Mouse (Mus musculus) T-helper 2 cell (primary cell): ENCODE measurements around the gene Cfap69.
"Not testable (repeated sequence)": the region's sequence is repeated elsewhere in the genome, so short reads cannot be mapped to it uniquely, and the experiment has no call there.

Experiments used
- in situ Hi-C: fragments of 300-600 bp; cut with MboI, MseI; formaldehyde crosslinking; loops from one replicate; pipeline ENCODE4 v1.15.1; 2025; ENCODE audit warnings: high pct_unique_total_duplicates

Gene Cfap69

DNA sequence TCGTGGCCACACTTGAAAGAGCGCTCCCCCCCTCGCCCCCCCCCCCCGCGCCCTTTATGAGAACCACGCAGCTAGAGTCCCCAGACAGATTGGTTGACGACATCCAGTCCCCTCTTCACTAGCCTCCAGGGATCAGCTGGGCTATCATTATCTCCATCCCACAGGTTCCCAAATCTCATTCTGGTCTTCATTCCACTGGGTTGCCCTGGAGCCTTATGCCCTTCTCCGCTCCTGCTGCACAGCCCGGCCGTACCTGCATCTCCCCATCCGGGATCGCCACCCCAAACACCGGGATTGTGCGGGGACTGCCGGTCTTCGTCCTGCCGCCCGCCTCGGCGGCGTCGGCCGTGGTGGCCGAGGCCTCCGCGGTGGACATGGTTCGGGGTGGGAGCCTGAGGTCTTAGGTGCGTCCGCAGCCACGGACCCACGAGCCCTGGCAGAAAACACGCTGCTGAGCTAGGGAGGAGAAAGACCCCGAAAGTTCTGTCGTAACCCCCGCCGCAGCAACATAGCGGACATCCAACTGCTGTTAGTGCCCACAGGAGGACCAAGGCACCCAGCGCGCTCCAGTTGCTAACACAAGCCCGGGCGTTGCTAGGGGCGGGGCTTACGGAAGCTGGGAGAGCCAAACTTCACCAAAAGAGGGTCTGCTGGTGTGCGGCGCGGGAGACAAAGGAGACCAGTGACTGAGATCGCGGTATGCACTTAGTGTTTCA lies at the start of gene Cfap69:
Gene Cfap69, minus strand, starts transcription at position 585 of the 716 bp plus-strand sequence.
- in situ Hi-C loops = no loop called here

DNA sequence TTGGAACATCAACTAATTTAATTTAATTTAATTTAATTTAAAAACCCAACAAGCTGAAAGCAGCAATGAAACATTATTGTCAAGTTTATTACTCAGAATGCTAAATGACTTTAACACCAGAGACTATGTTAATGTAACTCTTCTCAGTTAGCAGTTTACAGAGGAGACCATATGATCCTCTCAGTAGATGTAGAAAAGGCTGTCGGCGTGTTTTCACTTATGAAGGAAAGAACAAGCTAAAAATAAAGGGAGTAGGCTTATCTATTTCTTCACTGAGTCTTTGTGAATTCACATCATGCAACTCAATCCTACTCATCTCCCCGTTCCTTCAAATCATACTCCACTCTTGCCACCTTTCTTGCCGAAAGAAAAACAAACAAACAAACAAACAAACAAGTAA lies 47.0 kb upstream of the Cfap69 start:
- in situ Hi-C loops = no loop called here

DNA sequence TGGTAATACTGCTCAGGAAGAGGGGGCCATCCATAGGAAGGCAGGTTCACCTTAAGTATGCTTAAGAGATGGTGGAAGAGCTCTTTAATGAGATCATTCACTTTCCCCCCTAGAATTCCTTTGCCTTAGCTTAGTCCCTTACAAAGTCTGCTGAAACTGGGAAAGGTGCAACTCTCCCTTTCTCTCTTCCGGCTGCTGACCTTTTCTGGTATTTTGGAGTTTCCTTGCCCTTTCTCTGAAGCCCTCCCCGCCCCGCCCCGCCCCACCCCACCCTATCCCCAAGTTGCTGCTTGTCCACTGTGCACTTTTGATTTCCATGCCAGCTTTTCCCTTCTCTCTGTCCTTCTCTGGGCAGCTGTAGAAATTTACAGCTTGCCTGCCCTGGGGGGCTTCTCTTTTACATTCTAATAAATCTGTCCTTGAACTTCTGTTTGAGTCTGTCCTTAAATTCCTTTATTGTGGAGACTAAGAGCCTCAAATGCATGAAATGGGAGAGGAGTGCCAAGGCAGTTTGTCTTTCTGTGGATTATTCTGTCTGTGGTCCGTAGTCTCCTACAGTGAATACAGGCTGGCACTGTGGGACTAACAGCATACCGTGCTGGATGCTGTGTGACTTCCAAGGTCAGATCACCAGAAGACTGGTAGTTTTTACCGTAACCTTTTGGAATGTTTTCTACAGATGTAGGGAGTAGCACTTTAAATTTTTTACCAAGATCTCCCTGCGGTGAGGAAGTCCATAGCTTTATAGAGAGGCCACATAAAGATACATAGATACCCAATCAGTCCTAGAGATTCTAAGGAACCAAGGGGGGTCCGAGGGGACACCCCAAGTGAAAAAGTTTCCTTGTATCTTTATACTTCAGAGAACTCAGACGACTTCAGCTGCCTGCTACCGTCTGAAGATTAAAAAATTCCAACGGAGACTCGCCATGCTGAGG lies 43.6 kb upstream of the Cfap69 start:
- in situ Hi-C loops = no loop called here

- in situ Hi-C loops = no loop called here
Observed at GRCm38 (mm10) chr5:5705019-5705418, 41.0 kb upstream of the Cfap69 start.

- in situ Hi-C loops = no loop called here
Observed at GRCm38 (mm10) chr5:5700386-5700785, 36.3 kb upstream of the Cfap69 start.

DNA sequence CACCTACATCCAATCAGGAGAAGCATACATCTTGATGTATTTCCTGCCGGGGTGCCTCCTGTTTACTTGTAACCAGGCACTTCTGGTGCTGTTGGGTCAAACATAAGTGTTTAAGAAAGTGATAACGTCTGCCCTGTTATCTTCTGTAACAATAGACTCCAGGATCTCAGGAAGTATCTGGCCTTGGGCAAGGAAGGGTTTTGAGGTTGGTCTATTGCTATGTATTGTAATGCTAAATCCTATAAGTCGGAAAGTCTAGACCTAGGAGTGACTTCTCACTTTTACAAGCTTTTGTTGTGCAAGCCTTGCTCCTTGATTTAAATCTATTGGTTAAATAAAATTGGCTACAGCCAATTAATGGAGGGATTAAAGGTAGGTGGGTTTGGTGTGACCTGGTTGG lies 34.8 kb upstream of the Cfap69 start:
- in situ Hi-C loops = no loop called here

GRCm38 (mm10) chr5:5695401-5695942 lies 31.4 kb upstream of the Cfap69 start:
- in situ Hi-C loops = no loop called here

- in situ Hi-C loops = no loop called here
Observed at GRCm38 (mm10) chr5:5693956-5694653, 30.1 kb upstream of the Cfap69 start, which contains the start of gene Steap2. TSS of gene Steap2 (minus strand) at chr5:5694578.

- in situ Hi-C loops = no loop called here
Observed at GRCm38 (mm10) chr5:5693541-5693955, 29.5 kb upstream of the Cfap69 start.

GRCm38 (mm10) chr5:5692167-5692738 lies 28.2 kb upstream of the Cfap69 start:
- in situ Hi-C loops = no loop called here

GRCm38 (mm10) chr5:5688945-5689540 lies 25.0 kb upstream of the Cfap69 start:
- in situ Hi-C loops = no loop called here

- in situ Hi-C loops = no loop called here
Observed at GRCm38 (mm10) chr5:5688228-5688627, 24.2 kb upstream of the Cfap69 start.

GRCm38 (mm10) chr5:5686973-5687372 lies 22.9 kb upstream of the Cfap69 start:
- in situ Hi-C loops = no loop called here

DNA sequence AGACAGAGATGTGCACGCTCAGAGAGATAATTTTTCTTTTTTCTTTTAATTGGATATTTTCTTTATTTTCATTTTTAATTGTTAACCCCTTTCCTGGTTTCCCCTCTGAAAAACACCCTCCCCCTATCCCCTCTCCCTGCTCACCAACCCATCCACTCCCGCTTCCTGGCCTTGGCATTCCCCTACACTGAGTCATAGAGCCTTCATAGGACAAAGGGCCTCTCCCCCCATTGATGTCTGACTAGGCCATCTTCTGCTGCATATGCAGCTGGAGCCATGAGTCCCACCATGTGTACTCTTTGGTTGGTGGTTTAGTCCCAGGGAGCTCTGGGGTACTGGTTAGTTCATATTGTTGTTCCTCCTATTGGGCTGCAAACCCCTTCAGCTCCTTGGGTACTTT lies 20.9 kb upstream of the Cfap69 start:
- in situ Hi-C loops = not testable (repeated sequence)

- in situ Hi-C loops = no loop called here
Observed at GRCm38 (mm10) chr5:5683292-5683691, 19.3 kb upstream of the Cfap69 start.

GRCm38 (mm10) chr5:5679459-5679858 lies 15.4 kb upstream of the Cfap69 start:
- in situ Hi-C loops = no loop called here

DNA sequence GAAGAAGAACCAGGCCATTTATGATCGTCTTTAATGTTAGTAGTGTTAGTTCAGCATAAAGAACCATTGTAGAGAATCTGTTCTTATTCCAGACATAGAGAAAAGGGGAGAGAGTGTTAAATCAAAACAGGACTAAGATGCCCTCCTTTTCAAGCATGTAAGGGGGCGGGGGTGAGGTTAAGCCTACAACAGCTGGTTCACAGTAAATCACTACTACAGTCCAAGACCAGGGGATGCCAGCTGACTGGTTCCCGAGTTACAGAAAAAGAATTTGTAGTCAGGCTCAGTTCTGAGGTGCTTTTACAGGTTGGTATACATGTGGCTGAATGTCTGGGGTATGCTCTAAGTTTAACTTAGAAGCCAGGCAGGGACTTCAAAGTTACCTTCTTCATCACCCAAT lies 12.0 kb upstream of the Cfap69 start:
- in situ Hi-C loops = no loop called here

- in situ Hi-C loops = no loop called here
Observed at GRCm38 (mm10) chr5:5668920-5669319, 4.9 kb upstream of the Cfap69 start.

- in situ Hi-C loops = no loop called here
Observed at GRCm38 (mm10) chr5:5664371-5664926, 410 bp upstream of the Cfap69 start.

DNA sequence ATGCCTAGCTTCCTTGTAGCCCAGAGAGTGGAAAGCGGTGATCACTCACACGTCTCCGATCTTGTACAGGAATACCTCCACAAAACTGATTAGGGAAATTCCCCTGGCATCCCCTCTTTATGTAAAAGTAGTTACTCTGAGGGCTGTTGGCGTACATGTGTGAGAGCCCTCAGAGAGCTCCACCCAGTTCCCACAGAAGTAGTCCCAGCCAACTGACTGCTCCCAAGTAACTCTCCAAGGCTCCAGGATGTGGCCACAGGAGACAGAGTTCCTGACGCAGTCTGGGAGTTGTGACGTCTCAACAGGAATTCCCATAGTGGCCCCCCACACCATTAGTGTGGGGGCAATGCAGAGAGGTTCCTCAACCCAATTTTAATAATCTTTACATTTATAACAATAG lies 982 bp downstream of the Cfap69 start:
- in situ Hi-C loops = no loop called here

- in situ Hi-C loops = no loop called here
Observed at GRCm38 (mm10) chr5:5658680-5659079, 5.4 kb downstream of the Cfap69 start.
